Mouse (Mus musculus): ENCODE measurements around the gene Phactr3. TPM values are rescaled to one million over a fixed set of nuclear protein-coding genes. Genes with fewer than 3 reads are reported as not detected.

Gene Phactr3
- polyA plus RNA-seq, 1 experiment from 2014 or later: 11.7 TPM

DNA sequence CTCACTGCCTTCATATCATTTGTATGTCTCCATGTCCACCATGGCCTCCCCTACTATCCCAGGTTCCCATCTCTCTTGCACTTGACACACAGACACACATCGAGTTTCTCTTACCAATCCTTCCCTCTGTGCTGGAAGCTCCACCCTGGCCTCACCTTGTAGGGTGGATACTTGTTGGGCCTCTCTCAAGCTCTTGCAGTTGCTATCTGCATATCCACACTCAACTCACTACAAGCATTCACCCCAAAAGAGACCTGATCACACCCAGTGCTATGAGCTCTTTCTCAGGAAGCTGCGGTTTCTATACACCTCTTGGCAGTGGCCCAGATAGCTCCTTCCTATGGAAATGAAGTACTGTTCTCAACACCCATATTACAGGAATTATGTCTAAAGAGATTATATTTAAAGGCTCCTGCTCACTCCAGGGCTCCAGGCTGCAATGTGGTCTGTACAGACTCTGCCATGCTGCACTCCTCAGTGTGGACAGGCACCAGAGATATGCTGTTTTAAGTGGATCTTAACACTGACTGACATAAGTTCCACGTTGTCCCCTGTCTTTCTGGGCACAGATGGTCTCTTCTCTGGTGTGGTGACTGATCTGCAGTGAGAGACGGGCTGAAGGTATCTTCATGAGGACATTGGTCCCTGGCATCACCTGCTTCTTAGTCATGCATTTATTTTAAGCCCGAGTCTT is 100.8 kb downstream of the Phactr3 start:
- WGBS: 70% methylated on average over 5 of the region's 5 CpGs
- H3K4me3 ChIP-seq (ENCODE audit: low read depth, low read length): no peak overlapping the region

GRCm38 (mm10) chr2:178220148-178220717 is 101.5 kb downstream of the Phactr3 start:
- DNase-seq (ENCODE audit: low spot score, missing footprints) (no peak), ATAC-seq (ENCODE audit: low FRiP score) (no peak)
- no peaks in the 10 kb centered on the region for H3K4me1 ChIP-seq (ENCODE audit: control insufficient read depth, insufficient read depth, low read length)
- H3K9me3 ChIP-seq (ENCODE audit: control insufficient read depth, low read length): no peaks in the 10 kb centered on the region
- no peak overlapping the region for H3K9ac ChIP-seq (ENCODE audit: low read length)
- WGBS: 58% methylated on average over 3 of the region's 3 CpGs
- no peak overlapping the region for H3K4me3 ChIP-seq (ENCODE audit: low read depth, low read length)
- H3K27me3 ChIP-seq (ENCODE audit: control insufficient read depth, insufficient read depth, low read length): no peaks in the 10 kb centered on the region
- H3K4me2 ChIP-seq: no peak overlapping the region
- H3K36me3 ChIP-seq (ENCODE audit: control insufficient read depth, insufficient read depth, low read length): no peaks in the 10 kb centered on the region
- no peak overlapping the region for H3K27ac ChIP-seq (ENCODE audit: low read depth, low read length)

More for the DNA sequence above, 100.8 kb downstream of the Phactr3 start:
- Histone ChIP-seq H3K36me3 (ENCODE audit: control insufficient read depth, insufficient read depth, low read length) (no peaks in the 10 kb centered on the region), H3K9me3 (ENCODE audit: control insufficient read depth, low read length) (no peaks in the 10 kb centered on the region), H3K4me1 (ENCODE audit: control insufficient read depth, insufficient read depth, low read length) (no peaks in the 10 kb centered on the region), H3K4me2 (no peak overlapping the region), H3K9ac (ENCODE audit: low read length) (no peak overlapping the region), H3K27me3 (ENCODE audit: control insufficient read depth, insufficient read depth, low read length) (no peaks in the 10 kb centered on the region), H3K27ac (ENCODE audit: low read depth, low read length) (no peak overlapping the region)
- no peak for ATAC-seq (ENCODE audit: low FRiP score)
- DNase-seq (ENCODE audit: low spot score, missing footprints): no peak

DNA sequence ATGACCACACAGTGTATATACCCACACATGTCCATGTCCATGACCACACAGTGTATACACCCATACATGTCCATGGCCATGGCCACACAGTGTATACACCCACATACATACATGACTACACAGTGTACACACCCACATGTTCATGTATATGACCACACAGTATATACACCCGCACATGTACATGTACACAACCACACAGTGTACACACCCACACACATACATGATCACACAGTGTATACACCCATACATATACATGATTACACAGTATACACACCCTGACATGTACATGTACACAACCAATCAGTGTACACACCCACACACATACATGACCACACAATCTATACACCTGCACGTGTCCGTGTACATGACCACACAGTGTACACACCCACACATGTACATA is 102.2 kb downstream of the Phactr3 start:
- H3K9me3 ChIP-seq (ENCODE audit: control insufficient read depth, low read length): no peaks in the 10 kb centered on the region
- H3K4me2 ChIP-seq: no peak overlapping the region
- no peak for DNase-seq (ENCODE audit: low spot score, missing footprints)
- H3K4me3 ChIP-seq (ENCODE audit: low read depth, low read length): no peak overlapping the region
- H3K27me3 ChIP-seq (ENCODE audit: control insufficient read depth, insufficient read depth, low read length): no peaks in the 10 kb centered on the region
- H3K27ac ChIP-seq (ENCODE audit: low read depth, low read length): no peak overlapping the region
- no peaks in the 10 kb centered on the region for H3K4me1 ChIP-seq (ENCODE audit: control insufficient read depth, insufficient read depth, low read length)
- ATAC-seq (ENCODE audit: low FRiP score): peak; percentile 54; the same call in 1 of the 2 replicates
- no peaks in the 10 kb centered on the region for H3K36me3 ChIP-seq (ENCODE audit: control insufficient read depth, insufficient read depth, low read length)
- WGBS: 93% methylated on average over 3 of the region's 3 CpGs
- no peak overlapping the region for H3K9ac ChIP-seq (ENCODE audit: low read length)

- no peak overlapping the region for H3K4me3 ChIP-seq (ENCODE audit: low read depth, low read length)
- H3K4me2 ChIP-seq: no peak overlapping the region
- ATAC-seq (ENCODE audit: low FRiP score) (no peak), DNase-seq (ENCODE audit: low spot score, missing footprints) (no peak)
- no peaks in the 10 kb centered on the region for H3K4me1 ChIP-seq (ENCODE audit: control insufficient read depth, insufficient read depth, low read length)
- no peaks in the 10 kb centered on the region for H3K27me3 ChIP-seq (ENCODE audit: control insufficient read depth, insufficient read depth, low read length)
- H3K9me3 ChIP-seq (ENCODE audit: control insufficient read depth, low read length): peaks cover 3% of the 10 kb centered on the region; the same call in 1 of the 2 replicates
- no peaks in the 10 kb centered on the region for H3K36me3 ChIP-seq (ENCODE audit: control insufficient read depth, insufficient read depth, low read length)
- WGBS: 80% methylated on average over 8 of the region's 8 CpGs
- H3K27ac ChIP-seq (ENCODE audit: low read depth, low read length): no peak overlapping the region
- no peak overlapping the region for H3K9ac ChIP-seq (ENCODE audit: low read length)
These were observed 110.5 kb downstream of the Phactr3 start for GRCm38 (mm10) chr2:178229231-178229630.

DNA sequence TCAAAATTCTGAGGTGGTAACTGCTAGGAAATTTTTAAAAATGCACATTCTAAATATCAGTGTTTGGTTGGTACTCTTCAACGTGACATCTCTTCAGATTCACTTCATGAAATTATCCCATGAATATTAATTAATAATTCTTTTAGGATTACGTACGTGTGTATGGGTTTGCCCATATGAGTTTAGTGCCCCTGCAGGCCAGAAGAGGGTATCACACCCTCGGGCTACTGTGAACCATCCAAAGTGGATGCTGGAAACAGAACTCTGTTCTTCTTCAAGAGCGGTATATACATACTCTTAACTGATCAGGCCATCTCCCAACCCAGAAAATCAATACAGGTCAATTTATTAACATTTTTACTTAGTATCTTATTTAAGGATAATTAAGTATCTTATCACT is 114.7 kb downstream of the Phactr3 start:
- Histone ChIP-seq H3K27me3 (ENCODE audit: control insufficient read depth, insufficient read depth, low read length) (no peaks in the 10 kb centered on the region), H3K27ac (ENCODE audit: low read depth, low read length) (no peak overlapping the region), H3K9ac (ENCODE audit: low read length) (no peak overlapping the region), H3K36me3 (ENCODE audit: control insufficient read depth, insufficient read depth, low read length) (no peaks in the 10 kb centered on the region), H3K4me1 (ENCODE audit: control insufficient read depth, insufficient read depth, low read length) (no peaks in the 10 kb centered on the region), H3K4me2 (no peak overlapping the region), H3K9me3 (ENCODE audit: control insufficient read depth, low read length) (peaks cover 3% of the 10 kb centered on the region; the same call in 1 of the 2 replicates), H3K4me3 (ENCODE audit: low read depth, low read length) (no peak overlapping the region)
- DNase-seq (ENCODE audit: low spot score, missing footprints) (no peak), ATAC-seq (ENCODE audit: low FRiP score) (no peak)
- WGBS: 77% methylated on average over 5 of the region's 5 CpGs

GRCm38 (mm10) chr2:178237056-178237455 is 118.3 kb downstream of the Phactr3 start:
- Histone ChIP-seq H3K36me3 (ENCODE audit: control insufficient read depth, insufficient read depth, low read length) (no peaks in the 10 kb centered on the region), H3K27ac (ENCODE audit: low read depth, low read length) (no peak overlapping the region), H3K9ac (ENCODE audit: low read length) (no peak overlapping the region), H3K9me3 (ENCODE audit: control insufficient read depth, low read length) (no peaks in the 10 kb centered on the region), H3K27me3 (ENCODE audit: control insufficient read depth, insufficient read depth, low read length) (no peaks in the 10 kb centered on the region), H3K4me2 (no peak overlapping the region), H3K4me1 (ENCODE audit: control insufficient read depth, insufficient read depth, low read length) (no peaks in the 10 kb centered on the region), H3K4me3 (ENCODE audit: low read depth, low read length) (no peak overlapping the region)
- DNase-seq (ENCODE audit: low spot score, missing footprints) (no peak), ATAC-seq (ENCODE audit: low FRiP score) (no peak)
- 92% methylated on average over 3 of the region's 3 CpGs for WGBS

DNA sequence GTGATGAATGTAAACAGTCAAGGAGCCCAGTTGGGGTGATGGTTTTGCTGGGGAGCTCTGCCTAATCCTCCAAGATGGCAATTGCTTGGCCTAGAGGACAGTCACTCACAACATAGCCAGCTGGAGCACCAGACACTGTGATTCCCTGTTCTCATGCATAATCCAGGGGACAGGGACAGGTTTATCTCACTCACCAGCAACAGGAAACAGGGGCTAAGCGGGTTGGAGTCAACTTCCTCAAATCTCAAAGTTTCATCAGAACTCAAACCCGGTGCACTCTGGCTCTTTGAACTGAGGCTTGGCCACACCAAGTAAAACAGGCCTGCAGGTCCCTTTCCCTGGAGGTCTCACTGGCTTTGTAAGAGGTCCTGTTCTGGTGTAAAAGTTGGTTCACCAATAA is 119.7 kb downstream of the Phactr3 start:
- H3K4me3 ChIP-seq (ENCODE audit: low read depth, low read length): no peak overlapping the region
- no peak for ATAC-seq (ENCODE audit: low FRiP score)
- no peaks in the 10 kb centered on the region for H3K36me3 ChIP-seq (ENCODE audit: control insufficient read depth, insufficient read depth, low read length)
- H3K27ac ChIP-seq (ENCODE audit: low read depth, low read length): no peak overlapping the region
- H3K27me3 ChIP-seq (ENCODE audit: control insufficient read depth, insufficient read depth, low read length): no peaks in the 10 kb centered on the region
- no peaks in the 10 kb centered on the region for H3K9me3 ChIP-seq (ENCODE audit: control insufficient read depth, low read length)
- WGBS: 88% methylated on average over 2 of the region's 2 CpGs
- no peak for DNase-seq (ENCODE audit: low spot score, missing footprints)
- no peak overlapping the region for H3K4me2 ChIP-seq
- no peak overlapping the region for H3K9ac ChIP-seq (ENCODE audit: low read length)
- no peaks in the 10 kb centered on the region for H3K4me1 ChIP-seq (ENCODE audit: control insufficient read depth, insufficient read depth, low read length)

DNA sequence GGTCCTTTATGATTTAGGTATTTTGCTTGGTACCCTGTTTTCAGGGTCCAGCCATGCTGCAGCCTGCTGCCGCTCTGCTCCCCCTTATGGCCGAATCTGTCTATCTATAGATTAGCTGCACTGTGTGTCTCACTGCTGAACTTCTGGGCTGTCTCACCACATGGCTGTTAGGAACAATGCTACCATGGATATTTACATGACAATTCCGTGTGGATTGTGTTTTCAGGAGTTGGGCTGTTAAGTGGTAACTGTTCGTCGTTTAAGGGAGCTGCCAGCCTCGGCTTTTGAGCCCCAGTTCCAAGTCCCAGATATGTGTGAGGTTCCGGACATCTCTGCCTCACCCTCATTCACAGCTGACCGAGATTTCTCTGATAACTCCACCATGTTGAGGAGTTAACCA is 122.1 kb downstream of the Phactr3 start:
- Histone ChIP-seq H3K9me3 (ENCODE audit: control insufficient read depth, low read length) (no peaks in the 10 kb centered on the region), H3K4me3 (ENCODE audit: low read depth, low read length) (no peak overlapping the region), H3K27me3 (ENCODE audit: control insufficient read depth, insufficient read depth, low read length) (no peaks in the 10 kb centered on the region), H3K27ac (ENCODE audit: low read depth, low read length) (no peak overlapping the region), H3K4me1 (ENCODE audit: control insufficient read depth, insufficient read depth, low read length) (no peaks in the 10 kb centered on the region), H3K4me2 (no peak overlapping the region), H3K36me3 (ENCODE audit: control insufficient read depth, insufficient read depth, low read length) (no peaks in the 10 kb centered on the region), H3K9ac (ENCODE audit: low read length) (no peak overlapping the region)
- no peak for DNase-seq (ENCODE audit: low spot score, missing footprints)
- whole genome bisulfite sequencing: 74% methylated on average over 8 of the region's 8 CpGs
- 0 out of 2 replicates have a peak, but pooled peaks have one; percentile 47 for ATAC-seq (ENCODE audit: low FRiP score)

- Histone ChIP-seq H3K27ac (ENCODE audit: low read depth, low read length) (no peak overlapping the region), H3K9ac (ENCODE audit: low read length) (no peak overlapping the region), H3K4me2 (no peak overlapping the region), H3K4me3 (ENCODE audit: low read depth, low read length) (no peak overlapping the region), H3K27me3 (ENCODE audit: control insufficient read depth, insufficient read depth, low read length) (no peaks in the 10 kb centered on the region), H3K4me1 (ENCODE audit: control insufficient read depth, insufficient read depth, low read length) (no peaks in the 10 kb centered on the region), H3K9me3 (ENCODE audit: control insufficient read depth, low read length) (no peaks in the 10 kb centered on the region), H3K36me3 (ENCODE audit: control insufficient read depth, insufficient read depth, low read length) (no peaks in the 10 kb centered on the region)
- 58% methylated on average over 3 of the region's 3 CpGs for WGBS
- DNase-seq (ENCODE audit: low spot score, missing footprints) (no peak), ATAC-seq (ENCODE audit: low FRiP score) (peak; percentile 52)
These were observed 122.6 kb downstream of the Phactr3 start for GRCm38 (mm10) chr2:178241374-178241773.

Measured in midbrain, embryonic 11.5 days (tissue).